Mouse (Mus musculus) cortical plate, adult 2 months (tissue): ENCODE data around the gene Fbxl19.

ENCODE experiments used
- CTCF ChIP-seq: fragments of 200-500 bp; IDR thresholded peaks from 2 replicates; pipeline ENCODE4 v1.5.1; 2011; ENCODE audit warnings: mild to moderate bottlenecking, control low read depth, low read length; ENCODE audit not compliant: insufficient read depth; ENCODE audit errors: extremely low read depth
- POLR2A ChIP-seq: fragments of 200-500 bp; IDR thresholded peaks from 2 replicates; pipeline ENCODE4 v1.6.1; 2011; ENCODE audit warnings: mild to moderate bottlenecking, low read length, control low read depth; ENCODE audit not compliant: insufficient read depth; ENCODE audit errors: extremely low read depth

DNA sequence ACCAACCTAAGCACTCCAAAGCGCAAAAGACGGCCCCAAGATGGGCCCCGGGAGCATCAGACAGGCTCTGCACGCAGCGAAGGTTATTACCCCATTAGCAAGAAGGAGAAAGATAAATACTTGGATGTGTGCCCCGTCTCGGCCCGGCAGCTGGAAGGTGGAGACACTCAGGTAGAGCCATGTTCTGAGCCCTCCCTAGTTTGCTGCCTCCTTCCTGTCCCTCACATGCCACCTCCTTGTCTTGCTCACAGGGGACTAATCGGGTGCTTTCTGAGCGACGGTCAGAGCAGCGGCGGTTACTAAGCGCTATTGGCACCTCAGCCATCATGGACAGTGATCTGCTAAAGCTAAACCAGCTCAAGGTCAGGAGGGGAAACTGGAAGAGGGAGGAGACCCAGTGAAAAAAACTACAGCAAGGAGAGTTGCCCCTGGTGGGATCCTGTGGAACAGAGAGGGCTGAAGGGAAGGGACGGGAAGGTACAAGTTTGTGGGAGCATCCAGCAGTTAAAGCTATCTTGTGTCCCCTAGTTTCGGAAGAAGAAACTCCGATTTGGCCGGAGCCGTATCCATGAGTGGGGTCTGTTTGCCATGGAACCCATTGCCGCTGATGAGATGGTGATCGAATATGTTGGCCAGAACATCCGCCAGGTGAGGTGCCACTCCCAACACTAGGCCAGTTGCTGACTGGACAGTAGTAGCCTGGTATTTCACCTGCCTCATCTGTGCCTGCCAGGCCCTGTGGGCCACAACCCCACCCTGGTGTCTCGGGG lies 52.9 kb downstream of the Fbxl19 start:
- TF ChIP-seq CTCF (no peak), POLR2A (no peak)
